Mouse (Mus musculus): ENCODE data around the gene Gpc3. TPM values are rescaled to one million over a fixed set of nuclear protein-coding genes. Genes with fewer than 3 reads are reported as not detected.
"Not testable (repeated sequence)": the region's sequence is repeated elsewhere in the genome, so short reads cannot be mapped to it uniquely, and the experiment has no call there.

Gene Gpc3
- total RNA-seq, 2 experiments from 2014 or later, result 13.2 to 14.9 TPM

GRCm38 (mm10) chrX:52348773-52349172, 265.0 kb downstream of the Gpc3 start:
- no peak for DNase-seq (ENCODE audit: extremely low spot score in 1 of 2, low spot score in 2 of 2)
- intact Hi-C loops (cut with DNase I), result no loop called here

- no peak for DNase-seq (ENCODE audit: extremely low spot score in 1 of 2, low spot score in 2 of 2)
- intact Hi-C loops (cut with DNase I), result no loop called here
These were observed 269.7 kb downstream of the Gpc3 start for GRCm38 (mm10) chrX:52344018-52344417.

GRCm38 (mm10) chrX:52340251-52340650, 273.5 kb downstream of the Gpc3 start:
- intact Hi-C loops (cut with DNase I), result no loop called here
- DNase-seq (ENCODE audit: extremely low spot score in 1 of 2, low spot score in 2 of 2), result no peak

GRCm38 (mm10) chrX:52321791-52322190, 292.0 kb downstream of the Gpc3 start:
- no peak for DNase-seq (ENCODE audit: extremely low spot score in 1 of 2, low spot score in 2 of 2)

GRCm38 (mm10) chrX:52320653-52321052, 293.1 kb downstream of the Gpc3 start:
- no peak for DNase-seq (ENCODE audit: extremely low spot score in 1 of 2, low spot score in 2 of 2)
- intact Hi-C loops (cut with DNase I), result no loop called here

More at GRCm38 (mm10) chrX:52321791-52322190, 292.0 kb downstream of the Gpc3 start:
- intact Hi-C loops (cut with DNase I), result no loop called here

GRCm38 (mm10) chrX:52310976-52311375, 302.8 kb downstream of the Gpc3 start:
- no peak for DNase-seq (ENCODE audit: extremely low spot score in 1 of 2, low spot score in 2 of 2)
- intact Hi-C loops (cut with DNase I), result no loop called here

- no peak for DNase-seq (ENCODE audit: extremely low spot score in 1 of 2, low spot score in 2 of 2)
- intact Hi-C loops (cut with DNase I), result no loop called here
These were observed 308.5 kb downstream of the Gpc3 start for GRCm38 (mm10) chrX:52305226-52305625.

- DNase-seq (ENCODE audit: extremely low spot score in 1 of 2, low spot score in 2 of 2), result no peak
- intact Hi-C loops (cut with DNase I), result no loop called here
These were observed 325.0 kb downstream of the Gpc3 start for GRCm38 (mm10) chrX:52288792-52289191.

GRCm38 (mm10) chrX:52287944-52288343, 325.8 kb downstream of the Gpc3 start:
- intact Hi-C loops (cut with DNase I), result no loop called here

GRCm38 (mm10) chrX:52282070-52282469, 331.7 kb downstream of the Gpc3 start:
- intact Hi-C loops (cut with DNase I), result no loop called here
- DNase-seq (ENCODE audit: extremely low spot score in 1 of 2, low spot score in 2 of 2), result no peak

More at GRCm38 (mm10) chrX:52287944-52288343, 325.8 kb downstream of the Gpc3 start:
- no peak for DNase-seq (ENCODE audit: extremely low spot score in 1 of 2, low spot score in 2 of 2)

GRCm38 (mm10) chrX:52281103-52281900, 332.4 kb downstream of the Gpc3 start:
- intact Hi-C loops (cut with DNase I), result no loop called here
- DNase-seq (ENCODE audit: extremely low spot score in 1 of 2, low spot score in 2 of 2), result no peak

- intact Hi-C loops (cut with DNase I), result no loop called here
- no peak for DNase-seq (ENCODE audit: extremely low spot score in 1 of 2, low spot score in 2 of 2)
These were observed 334.9 kb downstream of the Gpc3 start for GRCm38 (mm10) chrX:52278687-52279359.

GRCm38 (mm10) chrX:52277599-52277998, 336.2 kb downstream of the Gpc3 start:
- intact Hi-C loops (cut with DNase I), result no loop called here
- no peak for DNase-seq (ENCODE audit: extremely low spot score in 1 of 2, low spot score in 2 of 2)

GRCm38 (mm10) chrX:52273016-52273415, 340.7 kb downstream of the Gpc3 start:
- intact Hi-C loops (cut with DNase I), result no loop called here
- no peak for DNase-seq (ENCODE audit: extremely low spot score in 1 of 2, low spot score in 2 of 2)

- no peak for DNase-seq (ENCODE audit: extremely low spot score in 1 of 2, low spot score in 2 of 2)
- intact Hi-C loops (cut with DNase I), result no loop called here
These were observed 351.8 kb downstream of the Gpc3 start for GRCm38 (mm10) chrX:52261991-52262390.

- peak; percentile 2 to 11 for DNase-seq (ENCODE audit: extremely low spot score in 1 of 2, low spot score in 2 of 2)
- intact Hi-C loops (cut with DNase I), result no loop called here
These were observed 352.2 kb downstream of the Gpc3 start for GRCm38 (mm10) chrX:52261546-52261945.

GRCm38 (mm10) chrX:52259771-52260170, 354.0 kb downstream of the Gpc3 start:
- intact Hi-C loops (cut with DNase I), result not testable (repeated sequence)

GRCm38 (mm10) chrX:52254526-52254925, 359.2 kb downstream of the Gpc3 start:
- no peak for DNase-seq (ENCODE audit: extremely low spot score in 1 of 2, low spot score in 2 of 2)
- intact Hi-C loops (cut with DNase I), result no loop called here

More at GRCm38 (mm10) chrX:52259771-52260170, 354.0 kb downstream of the Gpc3 start:
- not testable (repeated sequence) for DNase-seq (ENCODE audit: extremely low spot score in 1 of 2, low spot score in 2 of 2)

- intact Hi-C loops (cut with DNase I), result no loop called here
- no peak for DNase-seq (ENCODE audit: extremely low spot score in 1 of 2, low spot score in 2 of 2)
These were observed 368.0 kb downstream of the Gpc3 start for GRCm38 (mm10) chrX:52245694-52246297.

GRCm38 (mm10) chrX:52237470-52237869, 376.3 kb downstream of the Gpc3 start:
- DNase-seq (ENCODE audit: extremely low spot score in 1 of 2, low spot score in 2 of 2), result no peak
- intact Hi-C loops (cut with DNase I), result no loop called here

Measured in left cerebral cortex, postnatal 10 days (tissue).